Mouse (Mus musculus): ENCODE results near the gene Gm6370. TPM values are rescaled to one million over a fixed set of nuclear protein-coding genes. Genes with fewer than 3 reads are reported as not detected.

Gene Gm6370
- not detected for polyA plus RNA-seq (2017; shearing (Covaris generic))

DNA sequence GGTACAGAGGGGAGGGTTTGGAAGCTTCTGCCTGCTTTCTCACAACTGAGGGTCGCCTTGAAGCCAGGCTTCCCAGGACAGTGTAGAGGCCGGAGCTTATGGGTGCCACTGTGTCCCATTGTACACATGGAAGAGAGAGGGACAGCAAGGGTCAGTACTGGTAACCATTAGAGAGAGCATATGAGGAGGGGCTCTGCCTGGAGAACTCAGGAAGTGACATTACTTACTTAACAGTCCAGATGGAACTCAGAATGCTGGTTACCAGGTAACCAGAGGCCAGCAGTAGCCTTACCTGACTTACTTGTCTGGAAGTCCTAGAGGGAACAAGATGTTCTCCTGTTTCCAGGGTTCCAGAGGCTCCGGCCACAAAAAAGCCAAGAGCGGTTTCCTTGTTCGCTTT is at the start of gene Gm6370:
Gene Gm6370 (plus strand): TSS at position 301 of the 400 bp plus-strand sequence.

GRCm38 (mm10) chr5:146481665-146482064 is 9.5 kb upstream of the Gm6370 start, which contains the start of gene Gm6408:
TSS of gene Gm6408 (plus strand) at chr5:146481965.

GRCm38 (mm10) chr5:146502099-146502498 is 10.9 kb downstream of the Gm6370 start, which contains the start of gene 4930449I24Rik:
TSS of gene 4930449I24Rik (plus strand) at chr5:146502399.

DNA sequence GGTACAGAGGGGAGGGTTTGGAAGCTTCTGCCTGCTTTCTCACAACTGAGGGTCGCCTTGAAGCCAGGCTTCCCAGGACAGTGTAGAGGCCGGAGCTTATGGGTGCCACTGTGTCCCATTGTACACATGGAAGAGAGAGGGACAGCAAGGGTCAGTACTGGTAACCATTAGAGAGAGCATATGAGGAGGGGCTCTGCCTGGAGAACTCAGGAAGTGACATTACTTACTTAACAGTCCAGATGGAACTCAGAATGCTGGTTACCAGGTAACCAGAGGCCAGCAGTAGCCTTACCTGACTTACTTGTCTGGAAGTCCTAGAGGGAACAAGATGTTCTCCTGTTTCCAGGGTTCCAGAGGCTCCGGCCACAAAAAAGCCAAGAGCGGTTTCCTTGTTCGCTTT is 22.7 kb downstream of the Gm6370 start, which contains the start of gene Gm3402:
Gene Gm3402 (plus strand): TSS at position 301 of the 400 bp plus-strand sequence.

DNA sequence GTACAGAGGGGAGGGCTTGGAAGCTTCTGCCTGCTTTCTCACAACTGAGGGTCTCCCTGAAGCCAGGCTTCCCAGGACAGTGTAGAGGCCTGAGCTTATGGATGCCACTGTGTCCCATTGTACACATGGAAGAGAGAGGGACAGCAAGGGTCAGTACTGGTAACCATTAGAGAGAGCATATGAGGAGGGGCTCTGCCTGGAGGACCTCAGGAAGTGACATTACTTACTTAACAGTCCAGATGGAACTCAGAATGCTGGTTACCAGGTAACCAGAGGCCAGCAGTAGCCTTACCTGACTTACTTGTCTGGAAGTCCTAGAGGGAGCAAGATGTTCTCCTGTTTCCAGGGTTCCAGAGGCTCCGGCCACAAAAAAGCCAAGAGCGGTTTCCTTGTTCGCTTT is 34.3 kb downstream of the Gm6370 start, which contains the start of gene Gm3404:
Gene Gm3404 (plus strand): TSS at position 301 of the 400 bp plus-strand sequence.

DNA sequence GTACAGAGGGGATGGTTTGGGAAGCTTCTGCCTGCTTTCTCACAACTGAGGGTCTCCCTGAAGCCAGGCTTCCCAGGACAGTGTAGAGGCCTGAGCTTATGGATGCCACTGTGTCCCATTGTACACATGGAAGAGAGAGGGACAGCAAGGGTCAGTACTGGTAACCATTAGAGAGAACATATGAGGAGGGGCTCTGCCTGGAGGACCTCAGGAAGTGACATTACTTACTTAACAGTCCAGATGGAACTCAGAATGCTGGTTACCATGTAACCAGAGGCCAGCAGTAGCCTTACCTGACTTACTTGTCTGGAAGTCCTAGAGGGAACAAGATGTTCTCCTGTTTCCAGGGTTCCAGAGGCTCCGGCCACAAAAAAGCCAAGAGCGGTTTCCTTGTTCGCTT is 46.2 kb downstream of the Gm6370 start, which contains the start of gene Gm3409:
Gene Gm3409 (plus strand): TSS at position 301 of the 400 bp plus-strand sequence.

Other genes starting within 250 kb of the Gm6370 start
- not detected for gene Wasf3, start 106.4 kb upstream of the Gm6370 start, polyA plus RNA-seq (2017; shearing (Covaris generic))
- not detected for gene Gm6408, start 9.4 kb upstream of the Gm6370 start, polyA plus RNA-seq (2017; shearing (Covaris generic))
- not detected for gene 4930449I24Rik, start 11.0 kb downstream of the Gm6370 start, polyA plus RNA-seq (2017; shearing (Covaris generic))
- gene Gm3402, start 22.8 kb downstream of the Gm6370 start, polyA plus RNA-seq (2017; shearing (Covaris generic)): not detected
- not detected for gene Gm3404, start 34.4 kb downstream of the Gm6370 start, polyA plus RNA-seq (2017; shearing (Covaris generic))
- gene Gm3409, start 46.3 kb downstream of the Gm6370 start, polyA plus RNA-seq (2017; shearing (Covaris generic)): not detected
- gene Gm3415, start 64.8 kb downstream of the Gm6370 start, polyA plus RNA-seq (2017; shearing (Covaris generic)): not detected
- not detected for gene Gpr12, start 93.9 kb downstream of the Gm6370 start, polyA plus RNA-seq (2017; shearing (Covaris generic))

Measured in CD4-positive, CD25-positive, alpha-beta regulatory T cell, adult 9 weeks (primary cell).